Mouse (Mus musculus) embryonic facial prominence, embryonic 10.5 days (tissue): ENCODE measurements around the gene Cntn4. TPM values are rescaled to one million over a fixed set of nuclear protein-coding genes. Genes with fewer than 3 reads are reported as not detected.

Source experiments
- DNase-seq: peaks from one replicate; pipeline ENCODE4 v3.0.0-alpha.2; 2017; ENCODE audit warnings: low spot score
- H3K27ac ChIP-seq: fragments of 300-500 bp; sonication (generic); replicated peaks from 2 replicates; pipeline ENCODE4 v1.5.1; 2016; ENCODE audit warnings: mild to moderate bottlenecking
- H3K27me3 ChIP-seq: fragments of 300-500 bp; sonication (generic); replicated peaks from 2 replicates; pipeline ENCODE4 v1.6.1; 2016; ENCODE audit warnings: low read depth, mild to moderate bottlenecking; ENCODE audit not compliant: poor library complexity, severe bottlenecking
- H3K36me3 ChIP-seq: fragments of 300-500 bp; sonication (generic); replicated peaks from 2 replicates; pipeline ENCODE4 v1.6.1; 2016; ENCODE audit warnings: mild to moderate bottlenecking, moderate library complexity
- H3K4me1 ChIP-seq: fragments of 300-500 bp; sonication (generic); 2 replicates; pipeline ENCODE4 v1.6.1; 2016
- H3K4me3 ChIP-seq: fragments of 300-500 bp; sonication (generic); 2 replicates; pipeline ENCODE4 v1.5.1; 2016; ENCODE audit warnings: mild to moderate bottlenecking, moderate library complexity
- H3K9me3 ChIP-seq: fragments of 300-500 bp; sonication (generic); 2 replicates; pipeline ENCODE4 v1.6.1; 2016; ENCODE audit warnings: mild to moderate bottlenecking
- WGBS: fragments of 180-500 bp; shearing (Covaris S2); methylation state at CpG from one replicate; pipeline ENCODE4 v1.1.7; 2016; 5-methylcytosine and 5-hydroxymethylcytosine counted together
- polyA plus RNA-seq: library from polyadenylated mRNA; unstranded; fragments of >200 nt; fragmentation: Nextera tagmentation; extraction: Ambion mirVana; gene quantifications from 2 replicates; pipeline ENCODE4 v1.2.1, GENCODE M21; 2016

Cntn4 gene
- polyA plus RNA-seq, 1 experiment from 2014 or later = 0.72 TPM

DNA sequence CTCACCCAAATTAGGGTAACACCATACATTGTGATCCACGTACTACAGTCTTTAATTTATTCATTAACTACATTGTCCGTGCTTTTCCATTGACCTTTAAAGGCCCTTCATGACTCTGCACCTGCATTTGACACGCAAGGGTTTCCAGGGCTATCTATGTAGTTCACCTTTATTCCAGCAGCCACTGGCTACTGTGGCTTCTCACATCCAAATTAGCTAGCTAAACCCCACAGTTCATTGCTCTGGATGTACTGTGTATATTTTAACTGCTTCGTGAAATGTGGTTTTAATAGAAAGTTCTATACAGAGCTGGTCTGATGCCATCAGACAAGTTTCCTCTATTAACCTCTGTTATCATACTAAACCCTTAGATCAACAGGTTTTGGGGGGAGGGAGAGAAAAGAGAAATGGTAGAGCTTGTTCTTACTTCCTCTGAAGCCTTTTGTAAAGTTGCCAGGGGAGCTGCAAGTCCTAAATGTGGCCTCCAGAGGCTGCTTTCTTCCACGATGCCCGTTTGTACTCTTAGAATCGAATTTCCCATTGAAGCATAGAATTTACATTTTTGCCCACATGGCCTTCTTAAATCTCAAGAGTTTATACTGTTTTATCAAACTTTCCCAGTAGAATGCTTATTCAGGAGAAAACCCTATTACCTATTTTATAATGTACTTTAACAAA is 1066.2 kb downstream of the Cntn4 start:
- 81% methylated on average over 7 of the region's 7 CpGs for WGBS

DNA sequence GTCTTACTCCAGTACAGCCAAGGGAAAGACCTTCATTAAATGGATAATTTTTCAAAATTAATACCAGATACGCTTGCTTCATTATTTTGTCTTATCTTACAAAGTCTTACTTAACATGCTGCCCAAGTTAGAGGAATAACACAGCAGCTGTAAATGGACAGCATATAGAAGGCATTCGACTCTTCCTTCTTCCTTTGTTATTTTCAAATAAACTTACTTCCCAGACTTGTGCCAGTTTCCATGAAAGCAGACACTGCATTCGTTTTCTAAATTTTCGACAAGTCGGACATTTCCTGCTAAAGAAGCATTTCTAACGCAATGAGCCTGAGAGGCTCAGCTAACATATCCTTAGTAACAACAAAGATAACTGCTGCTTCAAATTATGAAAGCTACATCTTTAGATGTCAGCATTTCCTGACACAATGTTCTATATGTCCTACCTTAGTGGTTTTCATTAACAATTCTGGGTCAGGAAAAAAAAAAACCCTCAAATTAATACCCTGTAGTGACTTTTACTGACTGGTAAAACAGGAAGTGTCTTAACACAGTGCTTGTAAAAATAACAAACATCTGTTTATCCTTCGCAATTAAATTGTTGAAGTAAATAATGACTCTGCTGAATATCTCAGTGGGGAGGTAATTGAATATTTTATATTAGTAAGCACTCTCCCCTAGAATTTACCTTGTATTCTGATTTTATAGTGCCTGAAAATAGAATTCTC is 1068.4 kb downstream of the Cntn4 start:
- Histone ChIP-seq H3K4me1 (no peaks in the 10 kb centered on the region), H3K36me3 (no peaks in the 10 kb centered on the region), H3K27me3 (no peaks in the 10 kb centered on the region), H3K27ac (no peak overlapping the region), H3K4me3 (no peak overlapping the region), H3K9me3 (no peaks in the 10 kb centered on the region)
- WGBS = 74% methylated on average over 7 of the region's 7 CpGs
- DNase-seq = no peak

More for the DNA sequence above, 1066.2 kb downstream of the Cntn4 start:
- Histone ChIP-seq H3K4me1 (no peaks in the 10 kb centered on the region), H3K27ac (no peak overlapping the region), H3K27me3 (no peaks in the 10 kb centered on the region), H3K9me3 (no peaks in the 10 kb centered on the region), H3K36me3 (no peaks in the 10 kb centered on the region), H3K4me3 (no peak overlapping the region)
- DNase-seq = no peak

DNA sequence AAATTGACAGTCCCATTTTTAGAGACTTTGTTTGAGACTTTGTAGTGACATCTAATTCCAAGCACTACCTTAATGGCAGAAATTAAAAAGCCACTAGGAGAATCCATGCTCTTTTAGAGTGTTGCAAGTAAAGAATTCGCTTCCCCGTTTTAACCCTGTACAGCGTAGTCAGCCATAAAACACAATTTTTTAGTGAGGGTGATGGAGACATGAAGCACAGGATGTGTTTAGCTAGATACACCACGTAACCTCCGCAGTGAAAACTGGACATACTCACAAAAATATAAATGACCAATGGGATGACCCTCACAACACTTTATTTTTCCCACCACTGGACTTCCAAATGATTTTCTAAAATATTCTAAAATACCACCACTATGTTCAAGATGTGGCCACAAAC is 1069.8 kb downstream of the Cntn4 start:
- Histone ChIP-seq H3K4me1 (no peaks in the 10 kb centered on the region), H3K36me3 (no peaks in the 10 kb centered on the region), H3K4me3 (no peak overlapping the region), H3K9me3 (no peaks in the 10 kb centered on the region), H3K27ac (no peak overlapping the region), H3K27me3 (no peaks in the 10 kb centered on the region)
- DNase-seq = no peak
- 93% methylated on average over 5 of the region's 5 CpGs for WGBS

DNA sequence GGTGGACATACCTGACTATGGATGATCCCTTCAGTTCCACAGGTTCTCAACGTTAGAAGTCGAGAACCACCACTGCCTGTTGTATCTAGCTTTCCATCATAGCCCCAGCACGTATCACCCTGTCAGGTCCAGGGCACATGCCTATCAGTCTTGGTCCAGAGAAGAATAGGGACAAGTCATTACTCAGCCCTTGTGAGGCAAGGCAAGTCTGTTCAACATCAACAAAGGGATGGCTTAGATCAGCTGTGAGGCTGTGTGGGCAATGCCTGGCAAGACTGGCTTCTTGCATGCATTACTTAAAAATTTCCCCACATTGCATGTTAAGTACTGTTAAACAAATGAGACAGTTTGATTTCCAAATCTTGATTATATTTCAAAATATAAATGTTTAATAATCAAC is 1070.3 kb downstream of the Cntn4 start:
- Histone ChIP-seq H3K36me3 (no peaks in the 10 kb centered on the region), H3K27ac (no peak overlapping the region), H3K9me3 (no peaks in the 10 kb centered on the region), H3K4me3 (no peak overlapping the region), H3K27me3 (no peaks in the 10 kb centered on the region), H3K4me1 (no peaks in the 10 kb centered on the region)
- DNase-seq = no peak
- whole genome bisulfite sequencing = 83% methylated on average over 3 of the region's 3 CpGs
